Mouse (Mus musculus) heart, adult 8-10 months (tissue): ENCODE results near the gene Vdr. TPM values are rescaled to one million over a fixed set of nuclear protein-coding genes. Genes with fewer than 3 reads are reported as not detected.

ENCODE experiments used
- DNase-seq: peaks from one replicate; pipeline ENCODE4 v3.0.0; 2022; ENCODE audit warnings: low spot score
- total RNA-seq, 4 experiments: library from RNA; stranded (reverse); gene quantifications; 2 replicates each; pipeline ENCODE4 v1.2.4; 2022

Vdr gene
- total RNA-seq, 4 experiments from 2014 or later = 0.98 to 1.6 (median 1.4) TPM

- no peak for DNase-seq
These were observed 62.6 kb downstream of the Vdr start for GRCm38 (mm10) chr15:97847866-97848265.

DNA sequence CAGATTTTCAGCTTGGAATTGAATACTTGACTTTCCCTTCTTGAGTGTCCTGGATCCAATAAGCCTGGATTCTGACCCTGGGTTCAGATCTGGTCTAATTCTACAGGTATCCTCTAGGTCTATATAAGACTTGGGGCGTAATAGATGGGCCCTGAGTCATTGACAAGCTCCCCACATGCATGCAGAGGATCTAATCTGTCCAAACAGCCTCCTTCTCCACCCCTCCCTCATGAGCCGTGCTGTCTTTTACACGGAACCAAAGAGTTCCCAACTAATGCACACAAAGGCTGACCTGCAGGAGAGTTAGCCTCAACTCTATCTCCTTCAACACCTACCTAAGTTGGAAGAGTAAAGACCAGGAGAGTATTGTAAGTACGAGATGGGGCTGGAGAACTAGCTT is 63.1 kb downstream of the Vdr start:
- DNase-seq = no peak

DNA sequence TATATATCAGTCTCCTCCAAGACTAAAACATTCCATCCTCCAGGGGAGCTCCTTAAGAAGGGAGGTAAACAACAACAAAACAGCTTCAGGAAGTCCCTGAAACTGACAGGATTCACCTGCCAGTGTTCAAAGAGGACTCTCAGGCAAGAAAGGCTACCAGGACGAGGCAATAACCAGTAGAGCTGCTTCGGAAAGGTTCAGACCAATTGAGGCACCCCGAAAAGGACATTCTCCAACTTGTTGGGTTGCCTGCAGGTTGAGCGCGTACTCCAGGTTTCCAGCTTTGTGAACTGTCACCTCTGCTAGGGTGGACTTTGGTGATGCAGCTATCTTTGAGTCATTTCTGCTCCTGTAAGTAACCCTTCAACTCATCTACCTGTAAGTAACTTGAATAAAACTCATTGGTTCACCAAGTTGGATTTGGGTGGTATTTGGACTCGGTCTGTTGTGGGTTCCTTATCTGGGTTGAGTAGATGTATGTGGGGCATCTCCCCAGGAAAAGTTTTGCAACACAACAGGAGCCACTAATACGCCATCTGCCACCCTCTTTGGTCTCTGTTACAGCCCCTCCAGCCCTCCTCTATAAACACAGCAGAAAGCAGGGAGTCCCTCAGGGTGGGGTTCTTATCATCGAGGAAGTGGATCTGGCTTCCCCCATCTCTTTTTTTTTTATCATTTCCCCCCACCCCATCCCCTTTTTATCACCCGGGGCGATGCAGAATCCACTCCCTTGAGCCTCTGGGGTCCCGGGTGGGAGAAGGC is 64.1 kb downstream of the Vdr start:
- no peak for DNase-seq

- DNase-seq = no peak
These were observed 66.1 kb downstream of the Vdr start, which contains the start of gene Hdac7 for GRCm38 (mm10) chr15:97844037-97845034. TSS of gene Hdac7 (minus strand) at chr15:97844502.

DNA sequence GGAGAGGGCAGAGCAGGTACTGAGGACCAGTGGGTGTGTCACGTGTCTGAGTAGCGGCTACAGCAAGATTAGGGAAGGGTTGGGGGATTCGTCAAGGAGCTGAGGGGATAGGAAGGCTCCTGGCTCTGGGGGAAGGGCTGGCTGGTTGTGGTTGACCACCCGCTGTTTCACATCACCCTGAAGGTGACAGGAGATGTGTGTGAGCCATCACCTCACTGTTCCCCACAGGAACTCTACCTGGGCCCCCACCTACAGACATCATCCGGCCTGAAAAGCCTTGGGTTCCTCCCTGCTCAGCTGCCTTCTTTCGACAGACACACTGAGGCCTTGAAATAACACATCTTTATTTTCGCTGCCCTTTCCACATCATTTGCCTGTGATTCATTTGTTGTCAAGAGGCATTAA is 67.2 kb downstream of the Vdr start:
- no peak for DNase-seq

GRCm38 (mm10) chr15:97842058-97842457 is 68.4 kb downstream of the Vdr start:
- no peak for DNase-seq

DNA sequence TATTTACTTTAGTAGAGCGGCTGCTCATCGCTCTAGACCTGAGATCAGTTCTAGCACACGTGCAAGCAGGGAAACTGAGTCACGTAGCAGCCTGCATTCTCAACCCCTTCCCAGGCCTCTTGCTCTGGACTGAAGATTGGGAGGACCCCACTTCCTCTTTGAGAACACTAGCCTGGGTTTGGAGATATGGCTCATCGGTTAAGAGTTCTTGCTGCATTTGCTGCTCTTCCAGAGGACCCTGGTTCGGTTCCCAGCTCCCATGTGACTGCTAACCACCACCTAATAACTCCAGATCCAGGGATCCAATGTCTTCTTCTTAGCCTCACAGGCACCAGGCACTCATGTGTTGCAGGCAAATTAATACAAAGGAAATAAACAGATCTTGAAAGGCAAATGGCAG is 69.0 kb downstream of the Vdr start:
- no peak for DNase-seq

GRCm38 (mm10) chr15:97840781-97841180 is 69.6 kb downstream of the Vdr start:
- DNase-seq = peak; percentile 37

- DNase-seq = peak; percentile 89
These were observed 70.4 kb downstream of the Vdr start for GRCm38 (mm10) chr15:97839991-97840455.

DNA sequence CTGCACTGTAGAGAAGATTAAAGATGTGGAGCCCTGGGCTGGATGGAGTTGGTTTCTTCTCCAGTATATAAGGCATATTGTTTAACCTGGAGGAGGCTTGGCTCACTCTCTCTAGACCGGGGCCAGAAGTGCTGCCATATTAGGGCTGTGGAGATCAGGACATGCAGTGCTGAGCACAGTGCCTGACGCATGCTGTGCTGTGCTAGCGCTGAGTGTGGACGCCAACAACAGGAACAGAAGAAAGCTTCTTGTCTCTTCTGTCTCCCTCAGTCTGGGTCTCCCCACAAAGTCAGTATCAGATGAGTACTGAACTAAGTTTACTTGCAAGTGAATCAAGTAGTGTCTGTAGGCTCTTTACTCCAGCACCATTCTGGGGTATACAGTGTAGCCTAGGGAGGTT is 71.0 kb downstream of the Vdr start:
- peak; percentile 36 for DNase-seq

GRCm38 (mm10) chr15:97839012-97839411 is 71.4 kb downstream of the Vdr start:
- no peak for DNase-seq

DNA sequence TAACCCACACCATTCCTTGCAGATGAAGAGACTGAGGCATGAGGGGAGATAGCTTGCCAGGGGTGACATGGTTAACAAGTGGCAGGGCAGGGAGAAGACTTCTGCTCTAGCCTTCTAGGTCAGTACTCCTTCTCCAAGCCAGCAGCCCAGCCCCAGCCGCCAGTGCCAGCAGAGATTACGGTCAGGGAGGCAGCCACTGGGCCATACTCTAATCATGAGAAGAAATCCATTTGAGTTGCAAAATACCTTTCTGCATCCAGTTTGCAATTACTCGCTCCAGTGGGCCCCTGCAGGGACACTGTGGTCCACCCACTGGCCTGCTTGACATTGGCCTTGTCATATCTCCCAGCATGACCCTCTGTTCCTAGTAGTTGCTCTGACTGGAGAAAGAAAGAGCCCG is 72.0 kb downstream of the Vdr start:
- peak; percentile 33 for DNase-seq

- peak; percentile 36 for DNase-seq
These were observed 72.9 kb downstream of the Vdr start for GRCm38 (mm10) chr15:97837491-97838061.

DNA sequence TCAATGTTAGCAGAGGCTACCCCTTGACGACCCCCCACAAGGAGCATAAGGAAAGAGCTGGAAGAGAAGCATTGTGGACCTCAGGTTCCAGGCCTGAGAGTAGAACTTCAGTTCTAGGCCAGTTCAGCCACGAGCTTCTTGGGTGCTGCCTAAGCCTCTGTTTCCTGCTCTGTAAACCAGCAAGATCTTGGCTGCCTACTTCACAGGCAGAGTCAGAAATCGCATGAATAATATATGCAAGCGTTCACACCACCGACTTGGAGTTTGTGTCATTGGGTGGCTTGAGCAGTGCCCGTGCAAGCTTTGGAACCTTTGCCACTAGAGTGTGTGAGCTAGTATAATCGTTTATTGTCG is 73.6 kb downstream of the Vdr start:
- no peak for DNase-seq

- DNase-seq = no peak
These were observed 74.1 kb downstream of the Vdr start for GRCm38 (mm10) chr15:97836153-97836893.

DNA sequence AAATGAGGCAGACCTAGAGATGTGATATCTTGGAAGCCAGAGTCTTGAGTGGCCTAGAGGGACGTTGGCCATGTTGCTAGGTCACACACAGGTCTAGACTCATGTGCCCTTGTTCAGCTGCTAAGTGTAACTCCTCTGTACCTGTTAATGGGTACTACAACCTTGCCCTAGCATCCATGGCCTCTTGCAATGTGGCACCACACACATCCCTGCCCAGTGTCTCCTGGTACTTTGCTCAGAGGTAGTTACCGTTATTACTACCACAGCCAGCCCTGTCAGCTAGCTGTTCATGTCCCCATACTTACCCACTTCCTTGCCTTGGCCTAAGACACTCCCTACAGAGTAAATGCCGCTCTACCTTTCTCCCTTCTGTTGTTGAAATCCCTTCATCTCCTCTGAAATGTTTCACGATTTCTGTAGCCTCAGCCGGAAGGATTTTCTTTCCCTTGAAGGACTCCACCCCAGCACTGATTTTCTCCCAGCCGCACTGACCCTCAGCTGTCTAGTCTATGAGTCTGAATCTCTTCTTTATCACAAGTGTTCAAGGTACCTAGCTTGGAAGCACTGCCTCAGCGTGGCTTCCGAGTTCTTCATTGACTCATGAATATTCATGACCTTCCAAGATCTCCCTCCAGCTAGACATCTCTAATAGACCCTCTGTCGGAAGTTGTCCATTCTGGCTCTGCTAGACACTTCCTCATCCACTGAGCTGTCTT is 77.5 kb downstream of the Vdr start:
- DNase-seq = no peak

DNA sequence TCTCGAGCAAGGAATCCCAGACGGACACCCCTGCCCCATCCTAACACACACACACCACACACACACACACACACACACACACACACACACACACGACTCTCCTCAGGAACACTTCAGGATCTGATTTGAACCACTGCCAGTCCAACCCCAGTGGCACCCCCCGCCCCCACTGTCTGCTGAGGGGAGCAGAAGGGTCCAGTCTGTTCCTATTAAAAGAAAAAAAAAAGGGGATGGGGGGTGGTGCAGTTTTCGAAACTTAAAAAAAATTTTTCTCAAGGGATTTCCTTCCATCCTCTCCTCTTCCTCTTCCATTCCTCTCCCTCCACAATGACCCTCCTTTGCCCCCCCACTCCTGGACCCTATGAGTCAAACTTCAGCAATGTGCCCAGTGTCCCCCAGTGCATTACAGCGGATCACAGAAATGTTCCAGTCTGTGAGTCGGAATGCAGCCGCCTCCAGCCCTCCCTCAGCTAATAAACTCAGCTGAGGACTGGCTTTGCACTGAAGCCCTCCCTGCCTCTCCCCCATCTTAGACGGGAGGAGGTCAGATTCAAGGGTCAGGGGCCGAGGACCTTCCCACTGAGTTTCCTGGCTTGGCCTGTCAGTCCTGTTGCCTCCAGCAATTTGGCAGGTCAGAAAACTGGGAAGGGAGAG is 78.3 kb downstream of the Vdr start:
- peak; percentile 51 for DNase-seq

GRCm38 (mm10) chr15:97831242-97831986 is 79.0 kb downstream of the Vdr start:
- peak; percentile 63 for DNase-seq

DNA sequence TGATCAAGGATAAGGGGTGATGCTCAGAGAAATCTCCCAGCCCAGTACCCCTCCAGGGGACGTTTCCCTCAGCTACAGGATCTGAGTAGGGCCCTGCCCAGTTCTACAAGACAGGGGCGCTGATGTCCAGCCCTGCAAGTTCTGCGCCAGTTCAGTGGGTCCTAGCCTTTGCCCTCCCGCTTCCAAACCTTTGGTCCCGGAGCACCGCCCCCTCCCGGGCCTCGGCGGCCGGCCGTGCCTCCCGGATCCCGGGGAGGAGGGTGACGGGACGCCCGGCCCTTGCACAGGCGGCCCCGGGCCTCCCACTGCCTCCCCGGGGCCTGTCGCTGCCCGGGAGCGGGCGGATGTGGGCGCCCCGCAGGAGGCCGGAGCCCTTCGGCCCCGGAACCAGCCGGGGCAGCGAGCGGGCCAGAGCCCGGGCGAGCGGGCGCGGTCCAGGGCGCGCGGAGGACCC is 79.6 kb downstream of the Vdr start:
- peak; percentile 47 for DNase-seq
